Mouse (Mus musculus): ENCODE data around the gene Bglap.

DNA sequence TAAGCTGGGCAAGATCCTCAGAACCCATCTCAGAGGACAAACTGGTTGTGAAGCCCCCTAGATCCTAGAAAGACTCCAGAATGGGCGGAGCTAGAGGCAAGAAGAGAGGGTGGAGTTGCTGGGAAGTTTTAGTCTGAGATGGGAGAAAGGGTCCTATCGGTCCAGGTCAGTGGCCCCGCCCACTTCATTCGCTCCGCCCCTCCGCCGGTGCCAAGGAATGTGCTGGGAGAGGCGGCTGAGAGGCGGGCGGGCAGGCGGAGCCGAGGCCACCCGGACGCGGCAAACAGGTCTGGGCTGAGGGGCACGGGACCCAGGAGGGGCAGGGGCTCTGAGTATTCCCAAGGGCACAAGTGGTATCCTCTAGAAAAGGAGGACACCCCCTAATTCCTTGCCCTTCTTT lies 19.9 kb downstream of the Bglap start, which contains the start of gene Paqr6:
- TF ChIP-seq CTCF (IDR thresholded peaks at IDR 0.05; ENCODE audit: low read depth), result no peak
- TF ChIP-seq EP300 (IDR thresholded peaks at IDR 0.05; ENCODE audit: low read depth), result no peak
